Mouse (Mus musculus): Measurements from ENCODE around the gene Pramef8.

DNA sequence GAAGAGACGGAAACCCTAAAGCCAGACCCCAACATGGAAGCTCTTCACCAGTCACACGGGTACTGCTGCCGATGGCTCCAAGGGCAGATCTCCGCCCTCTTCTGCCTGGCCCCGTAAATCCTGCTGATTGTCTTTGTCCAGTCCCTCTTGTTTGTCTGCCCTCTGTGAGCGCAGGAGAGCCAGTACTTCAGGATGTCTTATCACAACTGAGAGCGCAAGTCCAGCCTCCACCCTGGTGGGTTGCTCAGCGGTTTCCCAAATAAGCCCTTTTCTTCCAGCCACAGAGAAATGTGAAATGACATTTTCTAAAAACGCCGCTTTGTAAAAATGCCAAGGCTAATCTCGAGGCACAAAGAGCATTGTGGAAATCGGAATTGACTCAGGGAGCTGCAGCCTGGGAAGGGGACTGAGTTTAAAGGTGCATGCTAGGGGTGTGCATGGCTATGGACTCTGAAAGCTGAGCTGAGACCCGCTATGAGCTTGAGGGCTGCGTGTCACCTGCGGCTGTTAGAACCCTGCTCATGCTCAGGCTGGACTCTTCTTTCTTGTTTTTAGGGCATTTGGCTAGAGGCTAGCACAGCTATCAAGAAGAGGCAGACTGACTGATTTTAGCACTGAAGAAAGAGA lies 45.7 kb upstream of the Pramef8 start:
- no peak for TF ChIP-seq CTCF (IDR thresholded peaks at IDR 0.05)
- TF ChIP-seq POLR2A (IDR thresholded peaks at IDR 0.05; ENCODE audit: insufficient read depth, low read depth, low read length) = no peak
- TF ChIP-seq EP300 (IDR thresholded peaks at IDR 0.05; ENCODE audit: insufficient read depth, low read depth, low read length) = no peak

Measured in heart, adult 2 months (tissue).